Mouse (Mus musculus) ES-Bruce4 (cell line): ENCODE measurements around the gene Klf13. TPM values are rescaled to one million over a fixed set of nuclear protein-coding genes. Genes with fewer than 3 reads are reported as not detected.
A peak's percentile ranks its signal among the peaks of the same experiment; 100 is the strongest.

Source experiments
- H3K27ac ChIP-seq: 2 replicates; pipeline ENCODE4 v1.5.1; 2012; ENCODE audit warnings: low read length, inconsistent platforms; ENCODE audit not compliant: insufficient read depth
- H3K27me3 ChIP-seq: 2 replicates; pipeline ENCODE4 v1.6.1; 2012; ENCODE audit warnings: mild to moderate bottlenecking, low read length, inconsistent platforms; ENCODE audit not compliant: control insufficient read depth, poor library complexity, insufficient read depth, severe bottlenecking
- H3K36me3 ChIP-seq: 2 replicates; pipeline ENCODE4 v1.6.1; 2012; ENCODE audit warnings: inconsistent platforms, mild to moderate bottlenecking, low read length, moderate library complexity; ENCODE audit not compliant: control insufficient read depth, poor library complexity, insufficient read depth, severe bottlenecking
- H3K4me1 ChIP-seq: one replicate; pipeline ENCODE4 v1.8.1; 2011; ENCODE audit warnings: low read length; ENCODE audit not compliant: control insufficient read depth, insufficient read depth
- H3K4me3 ChIP-seq: 2 replicates; pipeline ENCODE4 v1.5.1; 2011; ENCODE audit warnings: low read depth, mild to moderate bottlenecking, low read length
- H3K9ac ChIP-seq: 2 replicates; pipeline ENCODE4 v1.6.1; 2012; ENCODE audit warnings: low read depth, mild to moderate bottlenecking, inconsistent platforms; ENCODE audit not compliant: poor library complexity, severe bottlenecking
- H3K9me3 ChIP-seq: replicated peaks from 2 replicates; pipeline ENCODE4 v1.6.1; 2012; ENCODE audit warnings: mild to moderate bottlenecking, low read length, inconsistent platforms; ENCODE audit not compliant: control insufficient read depth, poor library complexity, insufficient read depth, severe bottlenecking
- CTCF ChIP-seq: IDR thresholded peaks from one replicate; pipeline ENCODE4 v1.8.1; 2011; ENCODE audit warnings: low read depth, low read length
- EP300 ChIP-seq: IDR thresholded peaks from 2 replicates; pipeline ENCODE4 v1.6.1; 2011; ENCODE audit warnings: low read depth, low read length; ENCODE audit not compliant: insufficient read depth
- POLR2A ChIP-seq: IDR thresholded peaks from one replicate; pipeline ENCODE4 v1.8.1; 2011; ENCODE audit warnings: low read length; ENCODE audit not compliant: insufficient read depth
- polyA plus RNA-seq: library from polyadenylated mRNA; stranded (reverse); fragments of >200 nt; gene quantifications from 2 replicates; pipeline ENCODE4 v1.2.4, GENCODE M21; 2011; ENCODE audit warnings: low read depth; ENCODE audit not compliant: missing spikeins, insufficient read depth, insufficient read length

Klf13 gene
- polyA plus RNA-seq, 1 experiment: 36.5 TPM

DNA sequence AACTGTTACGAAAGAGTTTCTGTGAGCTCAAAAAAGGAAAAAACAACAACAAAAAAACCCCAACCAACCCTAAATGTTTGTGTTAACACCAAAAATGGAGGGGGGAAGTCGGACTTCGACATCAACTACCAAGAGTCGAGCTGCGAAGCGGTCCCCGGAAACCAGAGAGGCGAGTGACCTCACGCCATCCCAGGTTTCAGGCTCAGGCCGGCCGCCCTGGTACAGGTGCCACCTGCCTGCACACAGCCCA, 1.8 kb downstream of the Klf13 start:
- H3K4me3 ChIP-seq: peak overlapping the region; percentile 92
- H3K27ac ChIP-seq: peak overlapping the region; percentile 64
- no peaks in the 10 kb centered on the region for H3K27me3 ChIP-seq
- no peaks in the 10 kb centered on the region for H3K9me3 ChIP-seq
- peak overlapping the region; percentile 95 for H3K9ac ChIP-seq
- H3K36me3 ChIP-seq: no peaks in the 10 kb centered on the region
- no peak for TF ChIP-seq EP300
- TF ChIP-seq CTCF: no peak
- no peak for TF ChIP-seq POLR2A
- H3K4me1 ChIP-seq: peaks cover 4% of the 10 kb centered on the region

DNA sequence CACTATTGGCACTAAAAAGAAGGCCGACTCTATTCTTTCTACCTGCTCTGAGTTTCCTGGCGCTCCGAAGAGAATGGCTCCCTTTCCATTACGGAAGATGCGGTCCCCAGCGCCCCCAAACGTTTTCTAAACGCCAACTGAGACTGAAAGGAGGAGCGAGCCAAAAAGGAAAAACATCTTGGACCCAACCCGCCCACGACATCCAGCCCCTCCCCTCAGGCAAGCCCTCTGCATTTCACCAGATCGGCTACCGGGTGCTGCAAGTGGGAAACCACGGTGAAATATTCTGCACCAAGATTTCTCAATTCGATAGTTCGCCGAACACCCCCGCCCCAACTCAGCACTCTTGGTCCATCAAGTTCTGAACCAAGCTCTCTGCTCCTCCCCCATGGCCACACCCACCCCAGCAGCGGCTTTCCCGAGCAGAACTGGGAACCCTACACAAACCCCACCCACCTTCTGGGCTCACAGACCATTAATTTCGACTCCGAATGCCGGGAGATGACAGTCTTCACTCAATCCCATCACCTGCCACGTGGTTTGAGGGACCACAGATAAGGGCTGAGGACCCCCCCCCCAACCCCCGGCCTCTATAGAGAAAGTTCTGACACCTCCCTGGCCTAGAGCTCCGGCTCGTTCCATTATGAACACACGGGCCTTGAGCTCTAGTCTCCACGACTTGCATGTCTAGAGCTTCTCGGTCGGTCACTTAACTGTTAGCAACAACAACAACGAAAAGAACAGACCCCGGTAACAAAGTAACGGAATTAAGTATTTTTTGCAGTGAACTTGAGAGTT, 2.3 kb downstream of the Klf13 start:
- peak overlapping the region; percentile 95 for H3K9ac ChIP-seq
- peak overlapping the region; percentile 92 for H3K4me3 ChIP-seq
- H3K9me3 ChIP-seq: no peaks in the 10 kb centered on the region
- H3K27ac ChIP-seq: peak overlapping the region; percentile 64
- H3K36me3 ChIP-seq: no peaks in the 10 kb centered on the region
- TF ChIP-seq EP300 (0 out of 2 replicates have a peak, but pooled peaks have one; percentile 7), CTCF (peak; percentile 26), POLR2A (no peak)
- H3K4me1 ChIP-seq: peaks cover 4% of the 10 kb centered on the region
- no peaks in the 10 kb centered on the region for H3K27me3 ChIP-seq

GRCm38 (mm10) chr7:63935809-63936187, 2.9 kb downstream of the Klf13 start:
- H3K4me1 ChIP-seq: peaks cover 4% of the 10 kb centered on the region
- no peaks in the 10 kb centered on the region for H3K36me3 ChIP-seq
- peak overlapping the region; percentile 41 for H3K27ac ChIP-seq
- H3K9me3 ChIP-seq: no peaks in the 10 kb centered on the region
- peak overlapping the region; percentile 95 for H3K9ac ChIP-seq
- peak overlapping the region; percentile 92 for H3K4me3 ChIP-seq
- TF ChIP-seq CTCF: no peak
- no peak for TF ChIP-seq EP300
- no peaks in the 10 kb centered on the region for H3K27me3 ChIP-seq

GRCm38 (mm10) chr7:63934530-63934929, 4.2 kb downstream of the Klf13 start:
- no peaks in the 10 kb centered on the region for H3K36me3 ChIP-seq
- TF ChIP-seq POLR2A (no peak), CTCF (no peak), EP300 (no peak)
- H3K27me3 ChIP-seq: no peaks in the 10 kb centered on the region
- no peak overlapping the region for H3K9ac ChIP-seq
- no peaks in the 10 kb centered on the region for H3K9me3 ChIP-seq
- H3K4me3 ChIP-seq: no peak overlapping the region
- no peak overlapping the region for H3K27ac ChIP-seq
- H3K4me1 ChIP-seq: peaks cover 4% of the 10 kb centered on the region

DNA sequence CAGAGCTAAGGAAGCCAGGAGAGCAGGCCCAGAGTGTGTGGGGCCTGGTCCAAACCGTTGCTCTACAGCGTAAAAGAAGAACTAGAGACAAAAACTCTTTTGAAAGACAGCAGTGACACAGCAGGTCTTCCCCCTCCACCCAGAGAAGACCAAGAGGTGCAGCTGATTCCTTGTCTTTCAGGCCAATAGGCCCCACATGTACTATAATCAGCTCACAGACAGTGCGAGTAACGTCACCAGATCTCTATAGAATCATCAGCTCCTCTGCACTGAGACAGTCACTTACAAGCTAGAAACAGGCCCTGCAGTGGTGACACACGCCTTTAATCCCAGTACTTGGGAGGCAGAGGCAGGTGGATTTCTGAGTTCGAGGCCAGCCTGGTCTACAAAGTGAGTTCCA, 4.8 kb downstream of the Klf13 start:
- Histone ChIP-seq H3K4me1 (peaks cover 6% of the 10 kb centered on the region), H3K36me3 (no peaks in the 10 kb centered on the region), H3K27me3 (no peaks in the 10 kb centered on the region), H3K9ac (no peak overlapping the region), H3K9me3 (no peaks in the 10 kb centered on the region), H3K4me3 (no peak overlapping the region), H3K27ac (no peak overlapping the region)
- TF ChIP-seq EP300 (no peak), CTCF (no peak), POLR2A (no peak)

- Histone ChIP-seq H3K27me3 (no peaks in the 10 kb centered on the region), H3K4me3 (no peak overlapping the region), H3K27ac (no peak overlapping the region), H3K4me1 (peaks cover 6% of the 10 kb centered on the region), H3K36me3 (no peaks in the 10 kb centered on the region), H3K9me3 (no peaks in the 10 kb centered on the region), H3K9ac (no peak overlapping the region)
- TF ChIP-seq EP300: no peak
Observed at GRCm38 (mm10) chr7:63932461-63932860, 6.3 kb downstream of the Klf13 start.
